Mouse (Mus musculus) CH12F3 (cell line): ENCODE results near the gene Gp1bb.

ENCODE experiments used
- in situ Hi-C: fragments of 300-500 bp; cut with MboI; formaldehyde crosslinking; loops from 2 replicates; pipeline ENCODE4 v1.14.3; 2020; ENCODE audit warnings: low sequenced_read_pairs

Gene Gp1bb

DNA sequence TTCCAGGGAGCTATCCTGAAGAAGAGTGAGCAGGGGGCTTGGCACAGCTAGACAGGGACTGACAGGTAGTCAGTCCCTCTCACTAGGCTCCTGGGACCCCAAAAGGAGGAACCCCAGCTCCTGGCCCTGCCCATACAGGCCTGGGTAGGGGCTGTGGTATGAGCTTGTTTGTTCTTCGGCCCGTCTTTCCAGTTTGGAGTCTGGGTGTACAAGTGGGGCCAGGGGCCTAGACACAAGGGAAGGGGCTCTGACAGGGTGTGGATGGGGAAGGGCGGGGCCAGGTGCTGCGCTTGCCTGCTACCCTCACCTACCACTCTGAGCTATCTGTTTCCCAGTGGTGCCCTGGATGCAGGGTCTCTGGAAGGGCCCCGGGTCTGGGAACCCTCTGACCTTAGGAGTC is 16.5 kb downstream of the Gp1bb start:
- in situ Hi-C loops = no loop called here

GRCm38 (mm10) chr16:18604267-18604701 is 17.9 kb downstream of the Gp1bb start:
- in situ Hi-C loops = no loop called here

- in situ Hi-C loops = no loop called here
Observed at GRCm38 (mm10) chr16:18601447-18601846, 20.8 kb downstream of the Gp1bb start.

DNA sequence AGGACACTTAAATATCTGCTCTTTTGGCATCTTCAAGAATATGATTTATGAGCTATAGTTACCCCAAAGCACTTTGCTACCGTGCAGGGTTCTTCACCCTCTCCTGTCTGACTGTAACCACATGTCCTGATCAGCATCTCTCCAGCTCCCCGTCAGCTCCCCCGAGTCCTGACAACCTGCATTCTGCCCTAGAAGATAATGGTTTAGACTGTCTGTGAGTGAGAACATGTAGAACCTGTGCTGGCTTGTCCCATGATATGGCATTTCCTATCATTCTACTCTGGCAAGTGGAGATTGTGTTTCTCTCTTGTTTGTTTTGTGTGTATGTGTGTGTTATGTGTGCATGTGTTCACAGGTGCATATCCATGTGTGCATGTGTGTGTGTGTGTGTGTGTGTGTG is 24.2 kb downstream of the Gp1bb start:
- in situ Hi-C loops = no loop called here

DNA sequence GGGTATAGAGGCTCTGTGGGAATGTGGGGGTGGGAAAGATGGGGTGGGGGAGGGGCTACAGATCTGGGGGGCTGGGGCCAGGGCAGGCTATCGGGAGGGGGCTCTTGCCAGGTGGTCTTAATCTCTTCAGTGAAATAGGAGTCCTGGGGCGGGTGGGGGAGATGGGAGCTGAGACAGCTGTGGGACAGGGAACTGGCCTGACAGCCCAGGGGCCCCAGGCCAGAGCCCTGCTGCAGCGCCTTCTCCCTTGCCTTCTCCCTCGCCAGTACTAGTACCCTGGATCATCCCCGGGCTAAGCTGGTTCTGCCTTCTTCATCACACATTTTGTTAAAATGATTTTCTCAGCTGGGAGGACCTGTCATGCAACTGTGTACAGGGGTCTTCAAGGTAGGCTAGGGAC is 25.9 kb downstream of the Gp1bb start:
- in situ Hi-C loops = no loop called here

DNA sequence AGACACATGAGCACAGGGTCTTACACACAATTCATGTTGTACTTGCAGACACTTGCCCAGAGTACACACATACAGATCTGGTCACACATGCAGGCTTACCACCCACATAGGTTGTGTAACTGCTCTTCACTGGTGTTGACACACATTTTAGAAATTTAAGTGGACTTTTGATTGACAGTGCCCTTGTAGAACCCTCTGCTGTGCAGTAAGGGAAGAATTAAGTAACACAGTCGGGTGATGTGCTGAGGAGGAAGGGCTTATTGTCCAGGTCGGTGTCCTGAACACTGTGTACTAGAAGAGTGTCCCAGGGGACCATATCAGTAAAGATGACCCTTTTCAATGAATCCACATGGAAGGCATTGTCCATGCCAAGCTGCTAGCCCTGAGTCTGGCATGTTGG is 28.3 kb downstream of the Gp1bb start:
- in situ Hi-C loops = no loop called here

- in situ Hi-C loops = no loop called here
Observed at GRCm38 (mm10) chr16:18591047-18592018, 30.9 kb downstream of the Gp1bb start.

GRCm38 (mm10) chr16:18589804-18590790 is 32.1 kb downstream of the Gp1bb start, which contains the start of gene Tbx1:
Gene Tbx1, minus strand, starts transcription at chr16:18590671.
- in situ Hi-C loops = no loop called here

DNA sequence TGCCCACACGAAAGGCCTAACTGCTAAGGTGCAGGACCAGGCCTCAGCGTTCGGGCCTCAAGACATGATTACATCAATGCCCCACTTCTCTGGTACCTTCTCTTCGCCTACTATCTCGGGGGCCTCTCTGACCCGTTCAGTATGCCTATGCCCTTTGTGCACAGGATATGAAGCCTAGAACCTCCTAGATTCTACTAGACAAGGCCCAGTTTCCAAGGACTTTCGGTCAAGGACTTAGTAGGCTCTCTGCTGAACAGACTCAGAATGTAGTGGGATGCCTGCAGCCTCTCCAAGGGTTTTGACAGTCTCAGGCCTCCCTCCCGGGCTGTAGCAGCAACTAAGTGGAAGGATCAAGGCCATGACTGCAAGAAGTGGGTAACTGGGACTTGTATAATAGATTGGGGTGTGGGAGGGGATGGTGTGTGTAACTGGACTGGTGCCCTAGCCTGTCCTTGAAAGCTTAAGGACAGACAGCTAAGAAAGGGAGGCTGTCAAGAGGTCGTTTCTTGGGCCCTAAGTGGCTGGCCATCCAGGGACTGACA is 33.1 kb downstream of the Gp1bb start:
- in situ Hi-C loops = no loop called here

GRCm38 (mm10) chr16:18588738-18589055 is 33.5 kb downstream of the Gp1bb start:
- in situ Hi-C loops = no loop called here

DNA sequence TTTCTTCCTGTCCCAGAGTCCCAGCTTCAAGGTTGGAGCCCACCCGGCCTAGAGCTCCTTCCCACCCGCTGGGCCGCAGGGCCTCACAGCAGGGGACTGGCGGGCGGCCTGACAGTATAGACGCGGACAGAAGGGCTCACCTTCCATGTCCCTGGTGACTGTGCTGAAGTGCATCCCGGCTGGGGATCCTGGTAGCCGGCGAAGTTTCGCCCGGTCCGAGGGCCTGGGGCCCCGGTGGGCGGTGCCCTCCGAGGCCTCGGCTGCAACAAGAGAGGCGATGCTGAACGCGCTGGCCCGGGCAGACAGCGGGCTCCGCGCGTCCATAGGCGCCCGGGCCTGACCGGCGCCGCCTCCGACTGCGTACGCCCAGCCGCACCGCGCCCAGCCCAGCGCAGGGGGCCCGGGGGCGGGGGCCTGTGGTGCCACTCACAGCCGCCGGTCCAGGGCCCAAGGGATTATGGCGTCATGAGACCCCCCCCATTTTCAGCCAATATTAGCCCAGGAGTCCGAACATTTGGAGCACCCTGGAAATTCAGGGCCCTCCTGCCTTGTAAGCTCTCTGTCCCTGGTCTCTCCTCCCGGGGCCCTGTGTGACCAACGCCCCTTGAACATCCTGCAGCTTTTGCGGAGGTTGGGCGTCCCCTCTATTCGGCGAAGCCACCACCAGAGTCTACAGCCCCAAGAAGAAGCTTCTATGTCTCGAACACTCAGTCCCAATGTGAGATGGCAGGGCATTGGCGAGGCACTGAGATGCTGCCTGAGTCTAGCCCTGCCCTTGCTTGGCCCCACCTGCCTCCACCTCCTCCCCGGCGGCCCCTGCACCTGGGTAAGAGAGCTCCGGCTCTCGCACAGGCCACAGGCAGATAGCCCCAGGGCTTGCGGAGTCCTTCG is 34.1 kb downstream of the Gp1bb start:
- in situ Hi-C loops = no loop called here

GRCm38 (mm10) chr16:18586906-18587546 is 35.2 kb downstream of the Gp1bb start:
- in situ Hi-C loops = no loop called here

DNA sequence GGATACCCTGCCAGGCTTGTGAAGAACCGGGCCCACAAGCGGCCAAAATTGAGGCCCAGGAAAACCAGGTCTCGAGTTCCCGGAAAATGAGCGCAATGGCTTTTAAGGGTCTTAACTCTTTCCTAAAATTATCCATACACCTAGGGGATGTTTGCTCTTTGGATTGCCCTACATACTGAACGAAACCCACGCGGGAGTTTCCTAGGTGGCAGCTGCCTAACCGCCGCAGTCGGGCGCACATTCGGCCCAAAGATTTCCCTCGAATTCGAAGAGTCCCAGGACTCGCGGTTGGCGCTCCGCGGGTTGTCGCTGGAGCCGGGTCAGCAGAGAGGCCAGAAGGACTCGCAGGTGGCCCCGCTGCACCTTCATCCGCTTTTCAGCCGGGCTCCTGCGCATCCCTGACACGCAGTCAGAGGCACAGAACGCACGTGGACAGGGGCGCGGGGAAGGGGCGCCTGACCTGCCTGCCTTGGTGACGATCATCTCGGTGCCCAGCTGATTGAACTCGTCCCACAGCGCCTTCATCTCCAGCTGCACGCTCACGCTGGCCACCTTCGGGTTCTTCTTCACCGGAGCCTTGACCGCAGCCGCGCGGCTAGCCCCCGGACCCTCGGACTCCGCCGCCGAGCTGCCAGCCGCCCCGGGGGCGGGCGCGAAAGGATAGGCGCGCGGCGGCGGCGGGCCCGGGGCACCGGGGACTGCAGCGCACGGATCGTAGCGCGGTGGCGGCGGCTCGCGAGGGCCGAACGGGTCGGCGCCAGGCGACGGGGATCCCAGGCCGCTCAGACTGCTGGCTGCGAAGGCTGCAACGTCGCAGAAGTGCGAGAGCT is 35.9 kb downstream of the Gp1bb start:
- in situ Hi-C loops = no loop called here

DNA sequence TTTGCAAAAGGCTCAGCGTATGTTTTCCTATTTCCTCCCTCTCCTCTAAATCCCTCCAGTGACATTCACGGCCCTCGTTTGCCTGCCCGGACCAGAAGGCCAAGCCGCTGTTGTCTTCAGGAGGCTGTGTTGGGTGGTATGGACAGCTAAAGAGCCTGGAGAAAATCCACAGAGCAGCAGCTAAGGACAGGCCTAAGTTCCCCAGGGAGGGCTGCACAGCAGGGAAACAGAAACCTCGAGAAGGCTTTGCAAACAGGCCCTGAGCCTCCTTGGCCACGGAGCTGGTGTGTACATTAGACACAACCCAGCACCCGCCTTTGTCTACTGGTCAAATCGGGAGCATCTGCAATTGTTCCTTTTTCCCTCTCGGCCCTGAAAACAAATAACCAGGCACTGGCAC is 36.5 kb downstream of the Gp1bb start:
- in situ Hi-C loops = no loop called here

DNA sequence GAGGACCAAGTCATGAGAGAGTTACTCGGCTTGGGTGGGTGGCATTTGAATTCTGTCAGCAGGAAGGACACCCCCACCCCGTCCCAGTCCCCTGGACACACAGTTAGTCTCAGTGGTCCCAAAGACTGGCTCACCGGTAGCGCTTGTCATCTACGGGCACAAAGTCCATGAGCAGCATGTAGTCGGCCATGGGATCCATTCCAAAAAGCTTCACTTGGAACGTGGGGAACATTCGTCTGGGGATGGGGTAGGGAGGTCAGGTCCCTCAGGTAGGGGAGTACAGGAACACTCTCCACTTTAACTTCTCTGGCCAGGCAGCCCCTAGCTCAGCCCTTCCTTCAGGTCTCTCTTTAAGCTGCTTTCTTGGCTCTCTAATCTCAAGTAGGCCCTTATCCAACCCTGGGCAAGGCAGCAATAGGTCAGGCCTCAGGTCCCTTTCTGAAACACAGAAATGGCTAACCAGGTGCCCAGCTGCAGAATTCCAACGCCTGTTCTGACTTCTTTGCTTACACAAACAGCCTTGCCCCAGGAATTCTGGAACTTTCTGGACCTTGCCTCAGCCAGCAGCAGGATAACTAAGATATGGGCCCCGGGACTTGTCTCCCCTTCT is 37.2 kb downstream of the Gp1bb start:
- in situ Hi-C loops = no loop called here

DNA sequence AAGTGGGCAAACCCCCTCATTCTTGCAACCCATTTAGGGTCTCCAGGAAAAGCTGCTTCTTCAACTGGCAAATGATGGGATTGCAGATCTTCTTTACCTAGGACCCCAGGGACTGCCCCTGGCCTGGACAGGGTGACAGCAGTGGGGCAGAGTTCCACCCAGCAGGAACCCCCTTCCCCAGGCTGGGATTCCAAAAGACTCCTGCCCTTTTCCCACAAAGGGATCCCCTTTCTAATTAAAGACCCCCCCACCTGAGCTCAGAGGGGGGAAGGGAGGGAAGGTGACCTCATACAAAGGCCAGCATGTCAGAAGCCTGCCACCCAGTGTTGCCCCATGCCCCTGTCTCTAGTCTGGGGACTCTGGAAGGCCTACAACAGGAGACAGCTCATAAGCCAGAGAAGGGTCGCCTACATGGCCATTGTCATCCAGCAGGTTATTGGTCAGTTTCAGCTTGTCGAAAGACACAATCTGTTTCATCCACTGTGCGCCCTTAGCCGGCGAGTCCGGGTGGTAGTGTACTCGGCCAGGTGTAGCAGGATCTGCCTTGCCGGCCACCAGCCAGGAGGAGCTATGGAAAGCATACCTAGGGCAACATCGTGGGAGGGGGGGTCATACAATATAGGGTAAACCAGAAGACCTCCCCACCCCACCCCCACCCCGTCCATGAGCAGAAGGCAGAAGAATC is 38.4 kb downstream of the Gp1bb start:
- in situ Hi-C loops = no loop called here

- in situ Hi-C loops = no loop called here
Observed at GRCm38 (mm10) chr16:18583169-18583568, 39.0 kb downstream of the Gp1bb start.
